Mouse (Mus musculus): ENCODE data around the gene Atrnl1.

GRCm38 (mm10) chr19:57746553-57746952 is 135.7 kb downstream of the Atrnl1 start:
- no peak for TF ChIP-seq CTCF (IDR thresholded peaks at IDR 0.05; ENCODE audit: extremely low read depth, insufficient read depth, low read length)
- no peak for TF ChIP-seq POLR2A (IDR thresholded peaks at IDR 0.05; ENCODE audit: extremely low read depth, insufficient read depth, low read length)
